Mouse (Mus musculus): ENCODE measurements around the gene Bcdin3d. TPM values are rescaled to one million over a fixed set of nuclear protein-coding genes. Genes with fewer than 3 reads are reported as not detected.

The Bcdin3d gene
- polyA plus RNA-seq, 1 experiment from 2014 or later, result 15.1 TPM

DNA sequence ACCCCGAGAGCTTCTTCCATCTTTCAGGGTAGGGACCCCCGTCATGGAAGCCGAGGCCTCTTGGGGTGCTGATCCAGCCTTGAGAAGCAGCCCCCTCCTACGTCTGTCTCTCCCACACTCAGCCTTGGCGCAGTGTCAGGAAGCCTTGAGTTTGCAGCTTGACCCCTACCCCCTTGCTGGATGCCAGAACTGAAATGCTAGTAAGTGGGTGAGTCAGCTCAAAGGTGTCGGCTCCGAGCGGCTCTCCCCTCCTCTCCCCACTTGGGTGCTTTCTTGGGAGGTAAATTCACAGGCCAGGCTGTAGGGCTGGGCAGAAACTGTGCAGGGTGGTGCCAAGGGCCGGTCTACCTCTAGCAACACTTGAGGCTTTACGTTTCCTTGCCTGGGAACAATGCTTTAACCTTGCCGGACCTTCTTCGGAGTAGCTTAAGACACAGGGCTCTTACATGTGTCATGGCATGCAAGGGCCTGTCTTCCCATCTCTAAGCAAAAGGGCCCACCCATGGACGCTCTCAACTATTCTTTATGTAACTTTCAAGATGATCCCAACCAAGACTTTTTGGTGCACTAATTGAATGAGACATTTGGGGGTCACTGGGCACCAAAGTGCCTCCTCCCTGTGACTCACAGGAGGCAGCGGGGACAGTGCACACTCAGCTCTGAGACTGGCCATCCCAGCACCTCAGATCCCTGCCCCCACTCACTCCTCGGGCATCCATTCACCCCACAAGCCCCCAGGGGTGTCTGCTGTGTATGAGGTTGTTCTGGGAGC is 31.0 kb upstream of the Bcdin3d start:
- H3K4me3 ChIP-seq (ENCODE audit: low read depth, low read length), result no peak overlapping the region
- no peak overlapping the region for H3K4me2 ChIP-seq (ENCODE audit: low read depth, low read length)
- no peaks in the 10 kb centered on the region for H3K9me3 ChIP-seq (replicated peaks; ENCODE audit: control insufficient read depth, low read length)
- no peak overlapping the region for H3K9ac ChIP-seq (replicated peaks; ENCODE audit: low read length)
- no peak overlapping the region for H3K27ac ChIP-seq (replicated peaks; ENCODE audit: low read depth, low read length)
- 76% methylated on average over 15 of the region's 15 CpGs for whole genome bisulfite sequencing
- no peak for ATAC-seq (replicated peaks; ENCODE audit: insufficient number of reproducible peaks, low FRiP score, low TSS enrichment, low read depth)
- DNase-seq (ENCODE audit: low spot score), result no peak
- no peaks in the 10 kb centered on the region for H3K27me3 ChIP-seq (ENCODE audit: control insufficient read depth, insufficient read depth, low read length)
- peaks cover 3% of the 10 kb centered on the region; the same call in 1 of the 2 replicates for H3K4me1 ChIP-seq (ENCODE audit: control insufficient read depth, insufficient read depth, low read length)
- H3K36me3 ChIP-seq (replicated peaks; ENCODE audit: control insufficient read depth, insufficient read depth, low read depth, low read length), result no peaks in the 10 kb centered on the region

GRCm38 (mm10) chr15:99503256-99503655 is 28.7 kb upstream of the Bcdin3d start:
- no peaks in the 10 kb centered on the region for H3K9me3 ChIP-seq (replicated peaks; ENCODE audit: control insufficient read depth, low read length)
- H3K4me3 ChIP-seq (ENCODE audit: low read depth, low read length), result no peak overlapping the region
- ATAC-seq (replicated peaks; ENCODE audit: insufficient number of reproducible peaks, low FRiP score, low TSS enrichment, low read depth) (no peak), DNase-seq (ENCODE audit: low spot score) (no peak)
- peaks cover 3% of the 10 kb centered on the region; the same call in 1 of the 2 replicates for H3K4me1 ChIP-seq (ENCODE audit: control insufficient read depth, insufficient read depth, low read length)
- no peak overlapping the region for H3K27ac ChIP-seq (replicated peaks; ENCODE audit: low read depth, low read length)
- H3K9ac ChIP-seq (replicated peaks; ENCODE audit: low read length), result no peak overlapping the region
- 66% methylated on average over 5 of the region's 5 CpGs for WGBS
- H3K4me2 ChIP-seq (ENCODE audit: low read depth, low read length), result no peak overlapping the region
- H3K27me3 ChIP-seq (ENCODE audit: control insufficient read depth, insufficient read depth, low read length), result no peaks in the 10 kb centered on the region
- H3K36me3 ChIP-seq (replicated peaks; ENCODE audit: control insufficient read depth, insufficient read depth, low read depth, low read length), result no peaks in the 10 kb centered on the region

DNA sequence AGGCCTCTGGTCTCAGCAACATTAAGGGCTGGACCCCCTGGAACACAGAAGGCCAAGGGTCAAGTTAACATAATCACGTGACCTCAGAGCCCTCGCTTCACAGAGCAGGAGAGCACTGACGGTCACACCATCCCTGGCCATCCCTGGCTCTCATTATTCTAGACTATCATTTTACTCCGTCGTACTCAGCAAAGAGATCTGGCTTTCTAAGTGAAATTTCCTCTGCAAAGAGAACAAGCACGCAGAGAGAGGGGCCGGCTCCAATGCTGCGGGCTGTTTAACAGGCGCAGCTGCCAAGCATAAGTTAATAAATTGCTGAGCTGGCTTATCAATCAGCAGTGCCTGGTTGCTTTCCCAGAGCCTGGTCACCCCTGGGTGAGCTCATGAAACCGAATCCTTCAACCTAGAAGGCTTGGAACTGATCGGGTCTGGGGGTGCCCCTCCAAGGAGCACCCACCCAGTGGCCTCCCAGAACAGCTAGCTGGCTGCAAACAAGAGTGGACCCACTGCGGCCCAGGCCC is 27.8 kb upstream of the Bcdin3d start:
- H3K27me3 ChIP-seq (ENCODE audit: control insufficient read depth, insufficient read depth, low read length), result no peaks in the 10 kb centered on the region

DNA sequence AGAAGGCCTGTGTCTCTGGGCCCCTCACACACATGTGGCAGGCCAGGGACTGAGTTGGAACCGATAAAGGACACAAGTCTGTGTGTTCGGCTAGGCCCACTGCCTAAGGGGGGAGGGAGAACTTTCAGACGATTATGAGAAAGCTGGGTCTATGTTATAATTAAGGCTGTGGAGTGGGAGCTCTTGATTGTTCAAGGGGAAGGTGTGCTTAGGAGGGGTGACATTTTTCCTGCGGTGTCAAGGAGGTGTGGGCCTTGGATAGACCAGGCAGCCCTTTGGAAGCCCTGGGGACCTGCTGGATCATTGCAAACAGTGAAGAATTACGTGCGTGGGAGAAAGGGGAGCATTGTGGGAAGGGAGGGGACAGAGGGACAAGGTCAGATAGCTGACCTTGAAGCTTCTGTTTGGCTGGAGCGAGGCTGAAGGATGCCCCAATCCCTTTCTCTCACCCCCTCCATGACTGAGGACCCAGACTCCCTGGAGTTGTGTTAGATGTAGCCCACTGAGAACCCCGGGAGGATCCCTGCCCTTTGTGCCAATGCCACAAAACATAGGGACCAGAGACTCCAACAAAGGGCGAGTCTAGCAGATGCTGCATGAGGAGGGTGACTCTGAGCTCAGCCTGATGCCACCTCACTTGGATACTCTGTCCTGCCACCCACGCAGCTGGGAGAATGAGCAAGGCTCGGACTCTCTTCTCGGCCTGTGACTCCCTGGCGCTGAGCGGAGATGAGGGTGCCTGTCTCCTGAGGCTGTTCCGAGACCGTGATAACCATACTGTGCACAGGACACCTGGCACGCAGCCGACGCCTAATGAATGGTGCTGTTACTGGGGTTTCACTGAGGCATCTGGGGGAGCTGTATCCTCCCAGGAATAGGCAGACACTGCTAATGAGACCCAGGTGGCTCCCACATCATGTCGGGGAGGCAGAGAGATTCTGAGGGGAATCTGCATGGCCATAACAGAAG is 27.0 kb upstream of the Bcdin3d start:
- Histone ChIP-seq H3K36me3 (replicated peaks; ENCODE audit: control insufficient read depth, insufficient read depth, low read depth, low read length) (no peaks in the 10 kb centered on the region), H3K4me3 (ENCODE audit: low read depth, low read length) (no peak overlapping the region), H3K27ac (replicated peaks; ENCODE audit: low read depth, low read length) (no peak overlapping the region), H3K4me2 (ENCODE audit: low read depth, low read length) (no peak overlapping the region), H3K4me1 (ENCODE audit: control insufficient read depth, insufficient read depth, low read length) (peaks cover 3% of the 10 kb centered on the region; the same call in 1 of the 2 replicates), H3K9ac (replicated peaks; ENCODE audit: low read length) (no peak overlapping the region), H3K27me3 (ENCODE audit: control insufficient read depth, insufficient read depth, low read length) (no peaks in the 10 kb centered on the region), H3K9me3 (replicated peaks; ENCODE audit: control insufficient read depth, low read length) (no peaks in the 10 kb centered on the region)
- DNase-seq (ENCODE audit: low spot score) (peak; percentile 66), ATAC-seq (replicated peaks; ENCODE audit: insufficient number of reproducible peaks, low FRiP score, low TSS enrichment, low read depth) (no peak)
- WGBS, result 50% methylated on average over 20 of the region's 20 CpGs

More for the DNA sequence above, 27.8 kb upstream of the Bcdin3d start:
- no peaks in the 10 kb centered on the region for H3K9me3 ChIP-seq (replicated peaks; ENCODE audit: control insufficient read depth, low read length)
- DNase-seq (ENCODE audit: low spot score) (peak; percentile 56), ATAC-seq (replicated peaks; ENCODE audit: insufficient number of reproducible peaks, low FRiP score, low TSS enrichment, low read depth) (no peak; the same call in 1 of the 2 replicates)
- H3K4me3 ChIP-seq (ENCODE audit: low read depth, low read length), result no peak overlapping the region
- 0 out of 2 replicates have a peak overlapping the region, but pooled peaks have one; percentile 15 for H3K27ac ChIP-seq (replicated peaks; ENCODE audit: low read depth, low read length)
- no peaks in the 10 kb centered on the region for H3K36me3 ChIP-seq (replicated peaks; ENCODE audit: control insufficient read depth, insufficient read depth, low read depth, low read length)
- peaks cover 3% of the 10 kb centered on the region; the same call in 1 of the 2 replicates for H3K4me1 ChIP-seq (ENCODE audit: control insufficient read depth, insufficient read depth, low read length)
- WGBS, result 36% methylated on average over 12 of the region's 12 CpGs
- no peak overlapping the region for H3K4me2 ChIP-seq (ENCODE audit: low read depth, low read length)
- H3K9ac ChIP-seq (replicated peaks; ENCODE audit: low read length), result no peak overlapping the region

GRCm38 (mm10) chr15:99500320-99500719 is 25.8 kb upstream of the Bcdin3d start:
- no peak overlapping the region for H3K9ac ChIP-seq (replicated peaks; ENCODE audit: low read length)
- no peaks in the 10 kb centered on the region for H3K36me3 ChIP-seq (replicated peaks; ENCODE audit: control insufficient read depth, insufficient read depth, low read depth, low read length)
- no peaks in the 10 kb centered on the region for H3K9me3 ChIP-seq (replicated peaks; ENCODE audit: control insufficient read depth, low read length)
- H3K27ac ChIP-seq (replicated peaks; ENCODE audit: low read depth, low read length), result no peak overlapping the region
- H3K27me3 ChIP-seq (ENCODE audit: control insufficient read depth, insufficient read depth, low read length), result no peaks in the 10 kb centered on the region
- no peak overlapping the region for H3K4me3 ChIP-seq (ENCODE audit: low read depth, low read length)
- no peak for ATAC-seq (replicated peaks; ENCODE audit: insufficient number of reproducible peaks, low FRiP score, low TSS enrichment, low read depth)
- DNase-seq (ENCODE audit: low spot score), result no peak
- H3K4me2 ChIP-seq (ENCODE audit: low read depth, low read length), result no peak overlapping the region
- WGBS, result 69% methylated on average over 5 of the region's 5 CpGs
- H3K4me1 ChIP-seq (ENCODE audit: control insufficient read depth, insufficient read depth, low read length), result peaks cover 3% of the 10 kb centered on the region; the same call in 1 of the 2 replicates

- H3K4me2 ChIP-seq (ENCODE audit: low read depth, low read length), result no peak overlapping the region
- H3K4me1 ChIP-seq (ENCODE audit: control insufficient read depth, insufficient read depth, low read length), result peaks cover 3% of the 10 kb centered on the region; the same call in 1 of the 2 replicates
- no peak overlapping the region for H3K27ac ChIP-seq (replicated peaks; ENCODE audit: low read depth, low read length)
- no peak for DNase-seq (ENCODE audit: low spot score)
- WGBS, result 56% methylated on average over 6 of the region's 6 CpGs
- no peaks in the 10 kb centered on the region for H3K27me3 ChIP-seq (ENCODE audit: control insufficient read depth, insufficient read depth, low read length)
- no peak overlapping the region for H3K4me3 ChIP-seq (ENCODE audit: low read depth, low read length)
- no peak overlapping the region for H3K9ac ChIP-seq (replicated peaks; ENCODE audit: low read length)
- H3K36me3 ChIP-seq (replicated peaks; ENCODE audit: control insufficient read depth, insufficient read depth, low read depth, low read length), result no peaks in the 10 kb centered on the region
- no peaks in the 10 kb centered on the region for H3K9me3 ChIP-seq (replicated peaks; ENCODE audit: control insufficient read depth, low read length)
- no peak for ATAC-seq (replicated peaks; ENCODE audit: insufficient number of reproducible peaks, low FRiP score, low TSS enrichment, low read depth)
Observed at GRCm38 (mm10) chr15:99499726-99500125, 25.2 kb upstream of the Bcdin3d start.

DNA sequence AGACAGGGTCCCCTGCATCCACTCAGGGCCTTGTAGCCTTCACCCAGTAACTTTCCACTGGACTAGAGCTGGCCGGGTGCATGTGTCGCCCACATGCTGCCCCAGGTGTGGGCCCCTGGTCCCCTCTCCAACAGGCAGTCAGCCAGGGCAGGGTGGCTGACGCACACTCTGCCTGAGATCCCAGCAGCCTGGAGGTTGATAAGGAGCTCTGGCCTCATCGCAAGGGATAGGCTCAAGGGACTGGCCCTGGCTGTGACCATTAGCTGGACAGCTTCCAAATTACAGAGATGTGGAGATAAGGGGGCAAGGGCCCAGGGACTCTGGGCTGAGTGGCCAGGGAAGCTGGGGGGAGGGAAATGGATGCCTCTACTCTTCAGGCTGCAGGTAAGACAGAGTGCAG is 24.3 kb upstream of the Bcdin3d start:
- H3K27me3 ChIP-seq (ENCODE audit: control insufficient read depth, insufficient read depth, low read length), result no peaks in the 10 kb centered on the region
- WGBS, result 69% methylated on average over 4 of the region's 4 CpGs
- peaks cover 3% of the 10 kb centered on the region; the same call in 1 of the 2 replicates for H3K4me1 ChIP-seq (ENCODE audit: control insufficient read depth, insufficient read depth, low read length)
- H3K27ac ChIP-seq (replicated peaks; ENCODE audit: low read depth, low read length), result no peak overlapping the region
- H3K4me2 ChIP-seq (ENCODE audit: low read depth, low read length), result no peak overlapping the region
- no peak overlapping the region for H3K9ac ChIP-seq (replicated peaks; ENCODE audit: low read length)
- no peak overlapping the region for H3K4me3 ChIP-seq (ENCODE audit: low read depth, low read length)
- DNase-seq (ENCODE audit: low spot score) (no peak), ATAC-seq (replicated peaks; ENCODE audit: insufficient number of reproducible peaks, low FRiP score, low TSS enrichment, low read depth) (no peak)
- no peaks in the 10 kb centered on the region for H3K9me3 ChIP-seq (replicated peaks; ENCODE audit: control insufficient read depth, low read length)
- H3K36me3 ChIP-seq (replicated peaks; ENCODE audit: control insufficient read depth, insufficient read depth, low read depth, low read length), result no peaks in the 10 kb centered on the region
